Mouse (Mus musculus) kidney, adult 2 months (tissue): ENCODE data around the gene Dand5. TPM values are rescaled to one million over a fixed set of nuclear protein-coding genes. Genes with fewer than 3 reads are reported as not detected.

Experiments used
- DNase-seq: peaks from one replicate; pipeline ENCODE4 v3.0.0; 2021
- H3K27ac ChIP-seq: fragments of 200-500 bp; 2 replicates; pipeline ENCODE4 v1.5.1; 2012; ENCODE audit warnings: low read depth, low read length, control low read depth, inconsistent platforms; ENCODE audit not compliant: insufficient read depth
- H3K27me3 ChIP-seq: fragments of 200-500 bp; replicated peaks from 2 replicates; pipeline ENCODE4 v1.6.1; 2012; ENCODE audit warnings: mild to moderate bottlenecking, moderate library complexity, low read length, inconsistent platforms; ENCODE audit not compliant: control insufficient read depth, insufficient read depth
- H3K36me3 ChIP-seq: fragments of 200-500 bp; 2 replicates; pipeline ENCODE4 v1.6.1; 2012; ENCODE audit warnings: mild to moderate bottlenecking, moderate library complexity, low read length, inconsistent platforms; ENCODE audit not compliant: control insufficient read depth, insufficient read depth
- H3K4me1 ChIP-seq: fragments of 200-500 bp; 2 replicates; pipeline ENCODE4 v1.6.1; 2011; ENCODE audit warnings: low read length; ENCODE audit not compliant: control insufficient read depth, insufficient read depth
- H3K4me3 ChIP-seq: fragments of 200-500 bp; 2 replicates; pipeline ENCODE4 v1.5.1; 2011; ENCODE audit warnings: mild to moderate bottlenecking, low read depth, low read length, control low read depth; ENCODE audit not compliant: insufficient read depth
- CTCF ChIP-seq: fragments of 200-500 bp; conservative IDR thresholded peaks from 2 replicates; pipeline ENCODE4 v1.5.1; 2011; ENCODE audit warnings: low read depth, mild to moderate bottlenecking, control low read depth, low read length, moderate library complexity, mixed read lengths; ENCODE audit not compliant: insufficient read depth, insufficient read length
- POLR2A ChIP-seq: fragments of 200-500 bp; IDR thresholded peaks from one replicate; pipeline ENCODE4 v1.6.1; 2011; ENCODE audit warnings: low read depth, low read length, control low read depth
- WGBS: fragments of 180-500 bp; shearing (Covaris S2); methylation state at CpG from one replicate; pipeline ENCODE4 v1.1.7; 2018; 5-methylcytosine and 5-hydroxymethylcytosine counted together
- polyA plus RNA-seq: library from polyadenylated mRNA; depleted of rRNA; stranded (reverse); fragments of >200 nt; gene quantifications from 2 replicates; pipeline ENCODE4 v1.2.3, GENCODE M21; 2012

Dand5 gene
- polyA plus RNA-seq, 1 experiment, result 4.4 TPM

DNA sequence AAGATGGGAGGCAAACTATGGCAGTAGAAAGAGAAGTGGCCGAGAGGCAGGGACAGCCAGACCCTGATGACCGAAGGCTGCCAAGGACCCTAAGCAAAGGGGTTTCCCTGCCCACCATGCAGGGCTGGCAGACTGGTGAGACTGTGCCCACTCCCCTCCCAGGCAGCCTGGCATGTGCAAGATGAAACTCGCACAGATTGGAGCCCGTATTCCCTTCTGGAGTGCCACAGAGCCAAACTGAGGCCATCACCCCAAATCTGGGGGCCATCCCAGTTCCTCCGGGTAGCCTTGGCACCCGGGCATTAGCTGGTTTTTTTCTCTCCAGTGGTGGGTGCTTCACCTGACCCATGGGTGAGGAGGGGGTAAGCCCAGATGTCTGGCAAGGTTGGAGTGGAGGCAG is 24.7 kb downstream of the Dand5 start:
- H3K36me3 ChIP-seq, result no peaks in the 10 kb centered on the region
- DNase-seq, result no peak
- 94% methylated on average over 6 of the region's 6 CpGs for WGBS
- H3K27me3 ChIP-seq, result no peaks in the 10 kb centered on the region
- no peak overlapping the region for H3K4me3 ChIP-seq
- H3K4me1 ChIP-seq, result 0 out of 2 replicates have a peak, but pooled peaks cover 5% of the 10 kb centered on the region
- H3K27ac ChIP-seq, result no peak overlapping the region
- TF ChIP-seq CTCF (no peak), POLR2A (no peak)

DNA sequence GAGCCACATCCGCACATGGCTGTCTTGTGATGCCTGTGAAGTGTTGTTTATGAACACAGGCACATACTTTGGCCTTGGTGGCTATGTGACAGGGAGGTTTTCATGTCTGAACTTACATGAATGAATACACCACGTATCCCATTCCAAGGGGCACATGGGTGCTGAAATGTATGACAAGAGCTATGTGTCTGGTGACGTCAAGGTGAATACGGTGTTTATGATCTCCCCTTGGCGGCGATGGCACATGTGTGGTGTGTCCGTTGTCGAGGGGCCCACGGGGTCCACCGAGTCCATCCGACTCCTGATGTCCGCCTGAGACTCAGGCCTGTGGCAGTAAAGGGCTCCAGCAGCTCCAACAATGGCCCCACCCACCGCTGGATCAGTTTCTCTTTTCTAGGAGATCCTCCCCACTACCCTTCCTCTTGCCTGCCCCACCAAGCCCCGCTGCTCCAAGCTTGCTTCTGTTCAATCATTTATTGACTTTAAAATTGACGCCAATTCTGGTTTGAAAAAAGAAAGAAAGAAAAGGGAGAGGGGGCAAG is 25.3 kb downstream of the Dand5 start:
- Histone ChIP-seq H3K27ac (no peak overlapping the region), H3K36me3 (no peaks in the 10 kb centered on the region), H3K27me3 (no peaks in the 10 kb centered on the region), H3K4me1 (0 out of 2 replicates have a peak, but pooled peaks cover 5% of the 10 kb centered on the region), H3K4me3 (no peak overlapping the region)
- TF ChIP-seq POLR2A (no peak), CTCF (no peak)
- DNase-seq, result no peak
- 92% methylated on average over 15 of the region's 15 CpGs for WGBS

DNA sequence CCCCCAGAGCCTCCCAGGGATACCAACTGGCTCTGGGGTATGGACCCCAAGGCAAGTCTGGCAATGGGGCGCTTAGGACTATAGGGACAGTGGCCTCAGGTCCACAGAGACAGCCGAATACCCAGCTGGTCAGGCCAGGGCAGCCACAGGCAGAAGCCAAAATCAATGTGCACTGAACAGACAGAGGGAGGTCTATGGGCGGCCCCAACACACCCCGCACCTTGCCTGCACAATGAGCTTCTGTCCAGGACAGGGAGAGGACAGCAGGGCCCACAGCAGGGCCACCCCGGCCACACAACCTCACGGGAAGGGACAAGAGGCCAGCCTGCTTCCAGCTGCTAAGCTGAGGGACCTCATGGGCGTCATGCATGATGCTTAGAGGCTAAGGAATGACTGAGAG is 28.1 kb downstream of the Dand5 start:
- WGBS, result 76% methylated on average over 7 of the region's 7 CpGs
- Histone ChIP-seq H3K4me1 (peaks cover 6% of the 10 kb centered on the region; the same call in 1 of the 2 replicates), H3K4me3 (no peak overlapping the region), H3K27me3 (no peaks in the 10 kb centered on the region), H3K27ac (no peak overlapping the region), H3K36me3 (no peaks in the 10 kb centered on the region)
- no peak for TF ChIP-seq CTCF
- TF ChIP-seq POLR2A, result no peak
- DNase-seq, result no peak

DNA sequence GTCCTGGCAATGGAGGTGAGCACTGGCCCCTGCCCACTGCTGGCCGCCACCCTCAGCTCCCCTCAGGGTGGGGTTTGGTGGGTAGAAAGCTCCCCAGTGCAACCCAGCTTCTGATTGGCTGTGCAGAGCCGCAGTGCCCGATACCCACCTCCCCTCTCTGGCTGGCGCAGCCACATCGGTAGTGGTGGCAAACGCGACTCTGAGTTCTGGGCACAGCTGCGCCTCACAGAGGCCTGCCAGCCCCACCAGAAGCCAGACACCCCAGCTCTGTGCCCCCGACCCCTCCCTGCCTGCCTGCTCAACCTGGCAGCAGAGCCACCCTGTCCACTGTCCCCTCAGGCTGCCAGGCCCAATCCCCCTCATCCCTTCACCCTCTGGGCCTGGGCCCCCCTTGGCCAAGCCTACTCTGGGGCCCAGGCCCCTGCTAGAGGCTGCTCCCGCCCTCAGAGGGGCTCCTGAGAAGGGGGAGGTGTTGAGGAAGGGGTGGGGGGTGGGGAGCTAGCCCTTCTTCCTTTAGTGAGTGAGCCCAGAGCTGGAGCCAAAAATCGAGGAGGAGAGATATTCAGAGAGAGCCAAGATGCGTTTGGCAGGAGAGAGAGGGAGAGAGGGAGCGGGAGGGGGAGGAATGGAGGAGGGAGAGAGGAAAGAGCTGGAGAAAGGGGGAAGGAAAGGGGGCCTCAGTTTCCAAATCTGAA is 28.7 kb downstream of the Dand5 start:
- no peaks in the 10 kb centered on the region for H3K27me3 ChIP-seq
- no peaks in the 10 kb centered on the region for H3K36me3 ChIP-seq
- H3K4me1 ChIP-seq, result peaks cover 10% of the 10 kb centered on the region
- H3K4me3 ChIP-seq, result no peak overlapping the region
- DNase-seq, result no peak
- no peak overlapping the region for H3K27ac ChIP-seq
- no peak for TF ChIP-seq CTCF
- WGBS, result 77% methylated on average over 13 of the region's 13 CpGs

DNA sequence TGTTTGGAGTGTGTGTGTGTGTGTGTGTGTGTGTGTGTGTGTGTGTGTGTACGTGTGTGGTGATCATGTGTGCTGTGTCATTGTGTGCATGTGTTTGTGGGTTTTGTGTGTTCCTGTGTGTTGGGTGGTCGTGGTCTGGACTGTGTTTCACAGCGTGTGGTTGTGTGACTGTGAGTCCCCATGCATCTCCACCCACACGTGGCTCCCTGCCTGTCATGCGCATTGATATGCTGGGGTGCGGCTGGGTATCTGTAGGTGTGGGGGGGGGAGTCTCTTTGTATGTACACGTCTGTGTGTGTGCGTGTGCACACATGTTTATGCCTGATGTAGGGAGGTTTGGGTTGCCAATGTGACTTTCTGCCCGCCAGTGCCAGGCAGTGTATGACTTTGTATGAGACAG is 29.5 kb downstream of the Dand5 start:
- Histone ChIP-seq H3K27me3 (no peaks in the 10 kb centered on the region), H3K27ac (no peak overlapping the region), H3K4me1 (peaks cover 6% of the 10 kb centered on the region), H3K36me3 (no peaks in the 10 kb centered on the region), H3K4me3 (no peak overlapping the region)
- DNase-seq, result no peak
- WGBS, result 87% methylated on average over 9 of the region's 9 CpGs
- TF ChIP-seq CTCF (no peak), POLR2A (no peak)

DNA sequence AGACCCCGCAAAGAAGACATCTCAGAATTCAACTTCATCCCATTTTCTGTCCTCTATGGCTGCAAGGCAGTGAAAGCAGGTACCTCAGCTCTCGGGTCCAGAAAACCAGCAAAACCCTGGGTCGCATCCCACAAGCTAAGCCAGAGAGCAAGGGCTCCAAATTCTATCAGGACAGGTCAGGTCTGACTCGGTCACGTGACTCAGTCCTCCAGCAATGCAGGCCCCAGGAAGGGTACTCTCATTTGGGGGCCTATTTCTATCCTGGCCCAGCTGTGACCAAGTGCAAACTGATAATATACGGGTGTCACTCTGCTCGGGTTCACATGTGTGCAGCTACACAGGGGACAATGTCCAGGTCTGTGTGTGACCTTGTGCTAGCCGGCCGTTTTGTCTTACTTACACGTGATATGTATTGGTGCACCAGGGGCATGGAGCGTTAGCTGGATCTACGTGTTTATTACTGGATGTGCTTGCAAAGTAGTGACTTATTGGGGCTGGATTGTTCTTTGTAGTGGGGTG is 30.1 kb downstream of the Dand5 start:
- peak; percentile 17 for DNase-seq
- H3K27ac ChIP-seq, result no peak overlapping the region
- 75% methylated on average over 12 of the region's 12 CpGs for WGBS
- H3K36me3 ChIP-seq, result no peaks in the 10 kb centered on the region
- H3K4me1 ChIP-seq, result peaks cover 8% of the 10 kb centered on the region
- TF ChIP-seq CTCF (no peak), POLR2A (no peak)
- no peaks in the 10 kb centered on the region for H3K27me3 ChIP-seq
- no peak overlapping the region for H3K4me3 ChIP-seq

DNA sequence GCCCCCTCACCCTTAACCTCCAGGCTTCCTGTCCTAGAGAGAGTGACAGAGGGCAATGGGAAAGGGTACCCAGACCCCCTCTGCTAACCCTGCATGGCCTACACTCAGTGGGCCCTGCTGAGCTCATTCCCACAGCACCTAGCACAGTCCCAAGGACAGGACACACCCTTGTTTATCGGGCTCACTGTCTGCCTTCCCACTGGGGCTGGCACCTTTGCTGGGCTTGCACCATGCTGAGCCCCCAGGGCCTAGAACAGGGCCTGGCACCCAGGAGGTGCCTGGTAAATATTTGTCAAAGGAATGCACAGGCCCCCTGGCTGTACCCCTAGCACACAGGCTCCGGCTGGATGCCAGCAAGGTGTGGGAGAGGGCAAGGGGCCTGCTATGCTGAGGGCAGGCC is 32.1 kb downstream of the Dand5 start:
- TF ChIP-seq CTCF, result no peak
- no peak for TF ChIP-seq POLR2A
- Histone ChIP-seq H3K4me3 (no peak overlapping the region), H3K36me3 (no peaks in the 10 kb centered on the region), H3K27me3 (no peaks in the 10 kb centered on the region), H3K27ac (peak overlapping the region; percentile 45; the same call in 1 of the 2 replicates), H3K4me1 (peaks cover 14% of the 10 kb centered on the region)
- DNase-seq, result peak; percentile 26
- 50% methylated on average over 2 of the region's 2 CpGs for WGBS
